18 mouse cellular contexts compared by ENCODE assay signal in genomic region chr8:83852329-83852728, GRCm38 (mm10). TPM values are rescaled to one million over a fixed set of nuclear protein-coding genes. Genes with fewer than 3 reads are reported as not detected.
DNase-seq lines count a peak whose midpoint lies in the region; ATAC-seq lines count a peak whose summit lies in the region.
"Had no signal": no experiment of that assay in that cellular context is flagged by ENCODE, and none has a peak within 500 bp of the region (broad histone marks: within the 10 kb centered on the region; RNA-seq: fewer than 3 reads in every experiment).

No protein-coding gene starts in this region.

- H3K27ac ChIP-seq in forebrain, embryonic 10.5 days = peak overlapping the region; percentile 35; the same call in 1 of the 2 replicates
- H3K27ac ChIP-seq in forebrain, embryonic 15.5 days (replicated peaks) = no peak overlapping the region
- no peak overlapping the region for H3K27ac ChIP-seq in kidney, embryonic 15.5 days
- no peak overlapping the region for H3K27ac ChIP-seq in kidney, embryonic 16.5 days (ENCODE audit: low read length)
- H3K27ac ChIP-seq: gastrocnemius, adult 2 months had no signal

- H3K27me3 ChIP-seq in forebrain, embryonic 10.5 days (ENCODE audit: poor library complexity, severe bottlenecking) = peaks cover 9% of the 10 kb centered on the region; the same call in 1 of the 2 replicates
- H3K27me3 ChIP-seq in forebrain, embryonic 15.5 days = no peaks in the 10 kb centered on the region
- H3K27me3 ChIP-seq in kidney, embryonic 15.5 days = no peaks in the 10 kb centered on the region
- H3K27me3 ChIP-seq in kidney, embryonic 16.5 days (ENCODE audit: insufficient read depth, low read length) = no peaks in the 10 kb centered on the region

- H3K4me2 ChIP-seq in forebrain, embryonic 15.5 days (replicated peaks) = no peak overlapping the region
- H3K4me2 ChIP-seq in kidney, embryonic 15.5 days = 0 out of 2 replicates have a peak overlapping the region, but pooled peaks have one; percentile 12
- no peak overlapping the region for H3K4me2 ChIP-seq in kidney, embryonic 16.5 days (replicated peaks; ENCODE audit: low read depth, low read length)
- H3K4me2 ChIP-seq: liver, embryonic 11.5 days had no signal

- peaks cover 9% of the 10 kb centered on the region; the same call in 1 of the 2 replicates for H3K9me3 ChIP-seq in forebrain, embryonic 10.5 days
- no peaks in the 10 kb centered on the region for H3K9me3 ChIP-seq in forebrain, embryonic 15.5 days
- H3K9me3 ChIP-seq in kidney, embryonic 15.5 days (replicated peaks) = 0 out of 2 replicates have a peak, but pooled peaks cover 5% of the 10 kb centered on the region
- peaks cover 7% of the 10 kb centered on the region for H3K9me3 ChIP-seq in kidney, embryonic 16.5 days (ENCODE audit: low read length)

- DNase-seq in forebrain, embryonic 10.5 days (ENCODE audit: extremely low spot score, low spot score) = no peak
- peak; percentile 20 for DNase-seq in retina, postnatal 1 day
- no peak for DNase-seq in retina, embryonic 14.5 days (ENCODE audit: low spot score)
- DNase-seq in cerebellum, postnatal 14 days = no peak
- DNase-seq in cerebellum, adult 11 months = no peak
- DNase-seq: cerebellum, adult 9-10 months; forebrain, postnatal 0 days; gastrocnemius, adult 2 months; heart, postnatal 10 days; kidney, adult 9 months; right cerebral cortex, postnatal 25 days; thymus, postnatal 36 days had no signal

- no peaks in the 10 kb centered on the region for H3K36me3 ChIP-seq in forebrain, embryonic 10.5 days (replicated peaks)
- no peaks in the 10 kb centered on the region for H3K36me3 ChIP-seq in forebrain, embryonic 15.5 days
- H3K36me3 ChIP-seq in kidney, embryonic 15.5 days = no peaks in the 10 kb centered on the region
- H3K36me3 ChIP-seq in kidney, embryonic 16.5 days (ENCODE audit: insufficient read depth, low read length) = no peaks in the 10 kb centered on the region

- H3K4me3 ChIP-seq in forebrain, embryonic 10.5 days = no peak overlapping the region; the same call in 1 of the 2 replicates
- no peak overlapping the region for H3K4me3 ChIP-seq in forebrain, embryonic 15.5 days
- H3K4me3 ChIP-seq in kidney, embryonic 15.5 days (replicated peaks) = no peak overlapping the region
- H3K4me3 ChIP-seq in kidney, embryonic 16.5 days (ENCODE audit: low read length) = no peak overlapping the region
- H3K4me3 ChIP-seq: gastrocnemius, adult 2 months; myocyte had no signal

- ATAC-seq in forebrain, embryonic 15.5 days (replicated peaks) = no peak
- ATAC-seq in kidney, embryonic 15.5 days (replicated peaks; ENCODE audit: low FRiP score) = no peak
- no peak for ATAC-seq in kidney, embryonic 16.5 days (ENCODE audit: low FRiP score, low TSS enrichment)
- ATAC-seq: forebrain, postnatal 0 days; inflammation-experienced regulatory T-cells, adult 6 months had no signal

- H3K9ac ChIP-seq in forebrain, embryonic 15.5 days (replicated peaks) = no peak overlapping the region
- no peak overlapping the region for H3K9ac ChIP-seq in kidney, embryonic 15.5 days
- H3K9ac ChIP-seq in kidney, embryonic 16.5 days (replicated peaks; ENCODE audit: low read length) = no peak overlapping the region
- H3K9ac ChIP-seq: forebrain, postnatal 0 days had no signal

- H3K4me1 ChIP-seq in forebrain, embryonic 10.5 days = peaks cover 13% of the 10 kb centered on the region
- no peaks in the 10 kb centered on the region for H3K4me1 ChIP-seq in forebrain, embryonic 15.5 days
- peaks cover 6% of the 10 kb centered on the region for H3K4me1 ChIP-seq in kidney, embryonic 15.5 days
- no peaks in the 10 kb centered on the region for H3K4me1 ChIP-seq in kidney, embryonic 16.5 days (ENCODE audit: insufficient read depth, low read length)

- 24% methylated on average over 8 of the region's 8 CpGs for WGBS in forebrain, embryonic 10.5 days
- 27% methylated on average over 8 of the region's 8 CpGs for WGBS in forebrain, embryonic 15.5 days
- 12% methylated on average over 8 of the region's 8 CpGs for WGBS in kidney, embryonic 15.5 days
- WGBS in kidney, embryonic 16.5 days = 10% methylated on average over 8 of the region's 8 CpGs

RNA-seq across cellular contexts. Expression of gene Adgrl1, which starts 47.6 kb away (rescaled TPM):
- polyA plus RNA-seq in forebrain, embryonic 10.5 days (2016; fragmentation: Nextera tagmentation; extraction: Ambion mirVana) = 11.1 and 12.5 TPM in 2 replicates
- polyA plus RNA-seq in forebrain, embryonic 15.5 days (2015; fragmentation: Nextera tagmentation; extraction: Ambion mirVana) = 56.2 and 57.0 TPM in 2 replicates
- polyA plus RNA-seq in kidney, embryonic 15.5 days (2015; fragmentation: Nextera tagmentation; extraction: Ambion mirVana) = 17.8 and 18.8 TPM in 2 replicates
- 17.8 and 19.6 TPM in 2 replicates for polyA plus RNA-seq in kidney, embryonic 16.5 days (2015; fragmentation: Nextera tagmentation; extraction: Ambion mirVana)
